Mouse (Mus musculus) embryonic fibroblast, embryonic 13.5 days (primary cell): ENCODE results near the gene Rerg. TPM values are rescaled to one million over a fixed set of nuclear protein-coding genes. Genes with fewer than 3 reads are reported as not detected.
A peak's percentile ranks its signal among the peaks of the same experiment; 100 is the strongest.

Experiments used
- H3K27ac ChIP-seq: 2 replicates; pipeline ENCODE4 v1.5.1; 2012; ENCODE audit warnings: low read length, control low read depth, inconsistent platforms; ENCODE audit not compliant: insufficient read depth
- H3K4me1 ChIP-seq: 2 replicates; pipeline ENCODE4 v1.6.1; 2011; ENCODE audit warnings: low read length; ENCODE audit not compliant: control insufficient read depth, insufficient read depth
- H3K4me3 ChIP-seq: 2 replicates; pipeline ENCODE4 v1.5.1; 2011; ENCODE audit warnings: mild to moderate bottlenecking, control low read depth, low read length; ENCODE audit not compliant: insufficient read depth
- CTCF ChIP-seq: IDR thresholded peaks from 2 replicates; pipeline ENCODE4 v1.5.1; 2011; ENCODE audit warnings: mild to moderate bottlenecking, control low read depth, low read length, moderate library complexity, borderline replicate concordance; ENCODE audit not compliant: insufficient read depth
- POLR2A ChIP-seq: IDR thresholded peaks from 2 replicates; pipeline ENCODE4 v1.6.1; 2011; ENCODE audit warnings: low read depth, mild to moderate bottlenecking, control low read depth, low read length, moderate library complexity
- polyA plus RNA-seq: library from polyadenylated mRNA; stranded (reverse); fragments of >200 nt; gene quantifications from 2 replicates; pipeline ENCODE4 v1.2.4, GENCODE M21; 2011; ENCODE audit warnings: low read depth; ENCODE audit not compliant: missing spikeins, insufficient read length

Rerg gene
- polyA plus RNA-seq, 1 experiment = 15.2 TPM

DNA sequence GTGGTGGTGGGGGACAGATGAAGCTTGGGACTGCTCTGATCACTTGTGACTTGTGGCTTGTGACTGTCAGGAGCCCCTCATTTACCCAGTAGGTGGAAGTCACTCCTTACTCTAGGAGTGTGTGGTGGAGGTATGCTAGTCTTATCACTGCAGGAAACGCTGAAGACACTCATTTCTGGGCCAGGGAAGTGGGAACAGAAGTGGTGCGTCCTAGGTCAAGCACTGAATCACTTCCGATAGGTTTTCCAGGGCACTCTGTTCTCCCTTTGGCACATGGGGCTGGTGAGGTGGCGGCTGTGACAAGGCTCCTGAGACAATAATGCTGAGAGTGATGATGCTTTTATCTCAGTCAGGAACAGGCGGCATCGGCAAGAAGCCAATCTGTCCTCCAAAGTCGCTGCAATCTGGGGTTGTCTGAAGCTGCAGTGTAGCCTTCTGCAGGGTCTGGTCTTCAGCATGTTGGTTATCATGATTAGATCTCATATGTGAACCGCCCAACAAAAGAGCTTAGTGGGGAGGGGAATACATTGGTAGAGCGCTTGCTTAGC, 59.0 kb downstream of the Rerg start:
- no peak for TF ChIP-seq CTCF
- H3K4me1 ChIP-seq = no peaks in the 10 kb centered on the region
- no peak overlapping the region for H3K27ac ChIP-seq
- H3K4me3 ChIP-seq = no peak overlapping the region

DNA sequence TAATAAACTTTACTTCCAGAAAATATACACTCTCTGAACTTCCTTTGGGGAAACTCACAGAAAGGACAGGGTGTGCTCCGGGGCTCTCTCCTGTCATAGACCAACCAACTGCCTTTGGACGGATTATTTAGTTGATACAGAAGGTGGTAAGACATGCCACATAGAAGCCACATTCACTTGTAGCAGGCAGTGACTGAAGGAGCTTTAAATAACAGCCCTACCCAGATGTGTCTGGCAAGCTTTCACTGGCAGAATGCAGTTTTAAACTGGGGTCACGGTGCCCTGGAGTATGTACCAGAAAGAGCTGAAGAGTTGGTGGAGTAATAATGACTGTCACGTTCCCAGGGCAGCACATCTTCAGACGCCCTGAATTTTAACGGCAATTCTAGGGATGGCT, 59.5 kb downstream of the Rerg start:
- Histone ChIP-seq H3K4me3 (no peak overlapping the region), H3K4me1 (no peaks in the 10 kb centered on the region), H3K27ac (no peak overlapping the region)
- TF ChIP-seq POLR2A (no peak), CTCF (no peak)

DNA sequence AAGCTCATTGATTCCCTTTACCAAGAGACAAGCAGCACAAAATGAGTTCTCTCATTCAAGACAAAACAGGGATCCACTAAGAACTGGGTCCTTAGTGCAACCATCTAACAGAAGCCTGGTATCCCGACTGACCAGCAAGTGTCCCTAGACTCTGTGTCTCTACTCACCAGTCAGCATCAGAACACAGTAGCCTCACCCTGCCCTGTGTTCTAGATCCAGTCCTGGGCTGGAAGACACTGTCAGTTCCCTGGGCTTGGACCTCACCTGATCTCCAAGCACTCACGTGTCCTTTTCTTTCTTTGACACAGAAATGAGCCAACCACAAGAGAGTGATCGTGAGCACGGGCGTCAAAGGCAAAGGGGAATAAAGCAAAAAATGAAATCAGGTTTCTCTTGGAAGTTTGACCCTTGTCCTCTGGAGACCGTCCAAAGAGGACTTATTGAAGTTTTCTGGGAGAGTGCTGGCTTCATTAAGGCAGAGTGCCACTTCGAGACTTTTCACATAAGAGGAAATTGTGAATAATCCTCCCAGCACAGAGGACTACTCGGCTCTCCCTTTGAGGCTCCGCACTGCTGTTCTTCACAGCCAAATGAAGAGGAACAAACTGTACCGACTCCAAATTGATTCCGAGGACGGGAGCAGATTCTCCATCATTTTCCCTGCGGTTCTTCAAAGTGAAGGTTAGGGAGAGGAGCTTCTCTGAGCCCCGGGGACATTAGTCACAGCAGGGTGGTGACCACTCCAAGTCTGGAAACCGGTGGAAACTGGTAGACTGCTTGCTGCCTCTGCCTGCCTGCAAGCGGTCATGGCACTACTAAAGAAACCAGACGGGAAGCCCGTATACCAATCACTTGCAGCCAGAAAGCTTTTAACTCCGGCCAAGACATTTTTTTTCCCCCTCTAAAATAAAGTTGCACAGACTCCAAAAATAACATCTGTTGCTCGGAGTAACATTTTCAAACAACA, 60.2 kb downstream of the Rerg start:
- Histone ChIP-seq H3K4me1 (no peaks in the 10 kb centered on the region; the same call in 1 of the 2 replicates), H3K4me3 (no peak overlapping the region), H3K27ac (peak overlapping the region; percentile 43; the same call in 1 of the 2 replicates)
- TF ChIP-seq POLR2A = no peak
- TF ChIP-seq CTCF = no peak

DNA sequence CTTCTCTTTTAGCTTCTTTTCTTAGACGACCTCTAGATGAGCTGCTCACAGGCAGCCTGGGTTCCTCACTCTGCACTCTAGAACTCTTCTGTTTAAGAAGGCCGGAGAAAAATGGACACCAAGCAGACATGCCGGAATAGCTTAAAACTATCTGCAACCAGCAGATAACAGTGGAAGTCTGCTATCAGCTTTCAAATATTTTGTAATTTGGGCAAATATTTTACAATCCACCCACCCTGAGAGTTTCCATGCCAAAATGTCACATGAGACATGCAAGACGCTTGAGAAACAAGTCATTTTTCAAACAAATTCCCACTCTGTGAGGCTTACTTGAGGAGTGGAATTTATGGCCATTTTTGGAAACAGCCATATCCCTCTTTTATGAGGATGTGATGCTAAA, 65.0 kb downstream of the Rerg start:
- peaks cover 2% of the 10 kb centered on the region; the same call in 1 of the 2 replicates for H3K4me1 ChIP-seq
- TF ChIP-seq CTCF (no peak), POLR2A (no peak)
- H3K27ac ChIP-seq = peak overlapping the region; percentile 97
- H3K4me3 ChIP-seq = no peak overlapping the region

DNA sequence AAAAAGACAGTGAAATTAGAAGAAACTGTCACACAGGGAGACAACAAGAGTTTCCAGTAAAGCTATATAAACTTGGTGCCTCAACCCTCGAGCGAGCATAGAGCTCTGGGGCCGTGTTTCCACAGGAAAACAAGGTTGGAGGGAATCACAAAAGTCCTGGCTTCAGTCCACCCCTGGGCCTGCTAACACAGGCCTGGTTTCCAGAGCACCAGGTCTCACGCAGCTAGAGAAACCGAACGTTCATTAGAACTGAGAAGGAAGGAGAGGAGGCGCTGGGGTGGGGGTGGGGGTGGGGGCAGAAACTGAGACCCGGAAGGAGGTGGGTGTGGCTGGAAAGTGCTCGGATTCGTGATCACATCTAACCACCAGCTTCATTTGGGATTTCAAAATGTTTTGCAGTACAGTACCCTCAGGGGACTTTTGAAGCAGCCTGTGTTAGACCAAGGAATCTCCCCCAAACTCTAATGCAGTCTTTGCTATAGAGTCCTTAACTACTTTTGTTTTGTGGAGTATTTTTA, 67.6 kb downstream of the Rerg start:
- Histone ChIP-seq H3K4me3 (no peak overlapping the region), H3K4me1 (peaks cover 2% of the 10 kb centered on the region; the same call in 1 of the 2 replicates), H3K27ac (no peak overlapping the region)
- TF ChIP-seq CTCF = no peak
- TF ChIP-seq POLR2A = no peak

DNA sequence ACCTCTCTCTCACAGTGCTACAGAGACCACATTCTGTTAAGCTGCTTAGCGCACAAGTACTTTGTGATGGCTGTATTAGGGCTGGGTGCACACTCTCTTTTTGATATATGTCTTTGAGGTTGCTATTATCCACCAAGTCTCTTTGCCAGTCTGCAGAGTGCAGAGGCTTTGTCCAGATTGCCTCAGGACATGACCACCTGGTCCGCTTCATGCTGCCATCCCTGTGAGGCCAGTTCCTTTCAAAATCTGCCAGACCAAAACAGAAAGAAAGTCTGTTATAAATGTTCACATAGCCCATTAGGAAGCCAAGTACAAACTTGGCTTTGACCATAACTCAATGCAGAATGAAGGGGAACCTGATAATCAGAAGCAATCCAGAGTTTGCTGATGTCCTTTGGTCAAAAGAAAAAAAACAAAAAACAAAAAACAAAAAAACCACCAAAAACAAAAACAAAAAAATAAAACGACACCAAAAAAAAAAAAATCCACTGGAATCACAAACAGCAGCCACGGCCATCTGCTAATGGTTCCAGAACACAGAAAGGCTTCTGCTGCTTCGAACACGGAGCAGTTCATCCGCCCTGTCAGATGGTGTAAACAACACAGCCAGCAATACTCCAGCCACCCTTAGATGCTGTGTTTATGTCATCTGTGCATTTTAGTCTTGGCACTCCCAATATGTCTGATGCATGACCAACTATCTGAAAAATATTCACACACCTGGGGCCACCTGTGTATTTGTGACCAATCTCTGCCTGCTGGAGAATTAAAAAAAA, 68.2 kb downstream of the Rerg start:
- TF ChIP-seq POLR2A (no peak), CTCF (no peak)
- H3K4me1 ChIP-seq = peaks cover 2% of the 10 kb centered on the region; the same call in 1 of the 2 replicates
- no peak overlapping the region for H3K27ac ChIP-seq
- H3K4me3 ChIP-seq = no peak overlapping the region

DNA sequence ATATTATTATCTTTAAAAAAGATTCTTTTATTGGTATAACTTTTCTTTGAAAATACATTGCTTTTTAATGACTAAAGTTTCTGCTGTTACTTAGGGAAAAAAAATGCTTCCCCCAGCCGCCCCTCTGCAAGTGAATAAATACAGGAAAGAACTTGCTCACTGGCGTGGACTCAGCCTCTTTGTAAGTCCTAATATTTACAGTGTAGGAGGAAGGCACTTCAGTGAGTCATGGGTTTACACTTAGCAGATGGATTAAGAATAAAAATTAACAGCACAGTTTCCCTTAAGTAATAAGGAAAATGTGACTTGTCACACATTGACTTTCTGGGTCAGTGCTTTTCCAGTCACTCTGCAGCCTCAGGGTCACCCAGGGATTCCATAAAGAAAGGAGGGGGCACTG, 70.0 kb downstream of the Rerg start:
- peak overlapping the region; percentile 53 for H3K27ac ChIP-seq
- H3K4me3 ChIP-seq = no peak overlapping the region
- peaks cover 2% of the 10 kb centered on the region; the same call in 1 of the 2 replicates for H3K4me1 ChIP-seq
- TF ChIP-seq POLR2A (no peak), CTCF (no peak)

DNA sequence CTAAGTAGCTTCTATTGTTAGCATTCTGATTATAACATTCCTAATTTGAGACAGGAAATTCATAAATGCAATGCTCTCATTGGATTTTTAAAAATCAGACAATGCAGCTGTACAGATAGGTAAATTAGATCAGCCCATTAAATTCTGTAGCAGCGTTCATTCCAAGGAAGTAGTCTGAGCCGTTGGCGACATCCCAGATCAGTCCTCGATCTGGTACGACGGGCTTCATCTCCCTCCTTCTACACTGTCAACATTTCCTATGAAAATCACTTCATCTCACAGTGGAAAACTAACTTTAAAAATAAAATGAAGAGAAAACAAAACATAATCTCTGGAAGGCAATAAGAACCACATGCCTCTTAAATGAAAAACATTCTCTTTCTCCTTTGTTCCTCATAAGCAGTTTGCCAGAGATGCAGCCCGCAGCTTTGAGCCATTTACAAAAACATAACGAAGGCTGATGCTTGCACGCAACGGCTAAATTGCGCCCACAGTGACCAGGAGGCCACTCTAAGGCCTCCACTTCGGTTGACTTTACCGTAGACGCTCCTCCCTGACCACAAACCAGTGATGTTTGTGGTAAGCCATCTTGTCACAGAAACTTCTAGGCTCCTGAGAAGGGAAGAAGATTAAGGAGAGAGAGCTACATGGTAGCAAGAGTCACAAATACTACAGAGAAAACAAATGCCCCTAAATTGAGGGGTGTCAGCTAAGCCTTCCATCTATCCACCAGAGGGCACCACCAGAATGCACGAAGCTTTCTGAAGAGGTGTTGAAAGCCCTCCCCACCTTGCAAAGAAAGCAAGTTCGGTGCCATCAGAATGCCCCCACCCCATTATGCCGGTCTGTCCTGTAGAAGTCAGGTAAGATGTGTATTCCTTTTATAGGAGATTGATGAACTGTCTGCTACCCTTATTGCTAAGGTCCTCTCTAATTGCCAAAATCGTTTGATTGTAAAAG, 71.8 kb downstream of the Rerg start:
- H3K27ac ChIP-seq = peak overlapping the region; percentile 39
- H3K4me1 ChIP-seq = 0 out of 2 replicates have a peak, but pooled peaks cover 2% of the 10 kb centered on the region
- H3K4me3 ChIP-seq = no peak overlapping the region
- TF ChIP-seq POLR2A = no peak
- TF ChIP-seq CTCF = peak; percentile 53; the same call in 1 of the 2 replicates

DNA sequence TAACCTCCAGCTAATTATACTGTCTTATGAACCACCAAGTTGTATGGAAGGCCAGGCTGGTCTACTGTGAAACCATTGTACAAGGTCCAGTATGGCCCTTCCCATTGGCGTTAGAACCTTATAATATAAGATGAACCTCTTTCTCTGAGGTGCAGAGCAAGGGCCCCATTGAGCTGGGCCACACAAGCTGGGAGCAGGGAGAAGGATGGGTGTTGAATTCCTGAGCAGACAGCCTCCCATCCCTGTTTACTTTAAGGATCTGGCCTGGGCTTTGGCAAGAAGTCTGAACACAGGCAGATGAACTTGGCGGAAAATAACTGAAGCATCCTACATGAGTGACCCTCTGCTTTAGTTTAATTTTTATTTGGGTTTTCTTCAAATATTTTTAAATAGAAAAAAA, 75.8 kb downstream of the Rerg start:
- no peak overlapping the region for H3K27ac ChIP-seq
- TF ChIP-seq POLR2A (no peak), CTCF (no peak)
- no peaks in the 10 kb centered on the region for H3K4me1 ChIP-seq
- no peak overlapping the region for H3K4me3 ChIP-seq
